Mouse (Mus musculus) hindbrain, embryonic 14.5 days (tissue): ENCODE measurements at regions not wholly inside any gene's neighbourhood (a gene's known extent, or its start where the extent isn't known, plus 50 kb on each side); places are given as distances from the start of the nearest gene placed in this dataset.

ENCODE experiments used
- ATAC-seq: fragments of 200-750 bp; cut with Nextera tagmentation; 2 replicates; pipeline ENCODE4 v1.8.0; 2017; ENCODE audit warnings: moderate number of reproducible peaks, mild to moderate bottlenecking, moderate TSS enrichment, moderate library complexity; ENCODE audit not compliant: low FRiP score
- DNase-seq: peaks from one replicate; pipeline ENCODE4 v3.0.0-alpha.2; 2015; ENCODE audit warnings: low spot score
- H3K27ac ChIP-seq: fragments of 300-500 bp; sonication (generic); 2 replicates; pipeline ENCODE4 v1.5.1; 2014; ENCODE audit warnings: mild to moderate bottlenecking, moderate library complexity
- H3K27me3 ChIP-seq: fragments of 300-500 bp; sonication (generic); 2 replicates; pipeline ENCODE4 v1.6.1; 2014; ENCODE audit warnings: mild to moderate bottlenecking, low read length, mixed read lengths; ENCODE audit not compliant: control insufficient read depth, insufficient read depth
- H3K36me3 ChIP-seq: fragments of 300-500 bp; sonication (generic); replicated peaks from 2 replicates; pipeline ENCODE4 v1.6.1; 2014; ENCODE audit not compliant: control insufficient read depth, insufficient read depth
- H3K4me1 ChIP-seq: fragments of 300-500 bp; sonication (generic); replicated peaks from 2 replicates; pipeline ENCODE4 v1.6.1; 2014; ENCODE audit warnings: antibody characterized with exemption, low read length, mixed read lengths; ENCODE audit not compliant: control insufficient read depth, insufficient read depth
- H3K4me2 ChIP-seq: fragments of 300-500 bp; sonication (generic); replicated peaks from 2 replicates; pipeline ENCODE4 v1.6.1; 2014; ENCODE audit warnings: mild to moderate bottlenecking, moderate library complexity
- H3K4me3 ChIP-seq: fragments of 300-500 bp; sonication (generic); replicated peaks from 2 replicates; pipeline ENCODE4 v1.5.1; 2014; ENCODE audit warnings: mild to moderate bottlenecking, low read length
- H3K9ac ChIP-seq: fragments of 300-500 bp; sonication (generic); 2 replicates; pipeline ENCODE4 v1.6.1; 2014
- H3K9me3 ChIP-seq: fragments of 300-500 bp; sonication (generic); 2 replicates; pipeline ENCODE4 v1.6.1; 2016; ENCODE audit warnings: low read length; ENCODE audit not compliant: control insufficient read depth
- WGBS: fragments of 180-500 bp; shearing (Covaris S2); extraction: QIAGEN DNeasy Blood & Tissue Kit; methylation state at CpG from one replicate; pipeline ENCODE4 v1.1.7; 2014; 5-methylcytosine and 5-hydroxymethylcytosine counted together

DNA sequence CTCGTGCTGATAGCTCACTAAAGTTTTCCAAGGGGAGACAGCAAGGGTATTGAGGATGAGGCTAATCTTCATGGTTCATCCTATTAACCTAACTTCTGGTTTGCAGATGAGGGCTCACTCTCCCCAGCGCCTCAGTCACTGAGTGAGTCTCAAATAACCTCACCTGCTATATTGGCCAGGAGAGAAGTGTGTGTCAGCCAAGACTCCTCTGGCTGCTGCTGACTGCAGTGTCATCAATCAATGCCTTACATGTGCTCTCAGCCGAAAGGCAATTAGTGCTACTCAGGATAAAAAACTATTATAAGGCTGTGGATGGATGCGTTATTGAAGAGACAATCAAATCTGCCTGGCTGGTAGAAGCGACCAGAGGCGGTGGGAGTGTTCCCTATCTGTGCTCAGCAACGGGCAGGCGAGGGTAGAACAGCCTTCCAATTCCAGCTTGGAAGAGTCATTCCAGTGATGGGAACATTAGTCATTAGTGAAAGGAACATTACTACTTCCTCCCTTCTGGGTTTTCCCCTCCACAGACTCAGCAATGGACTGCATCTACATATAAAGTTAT is 96.4 kb downstream of the Grpr start:
- Histone ChIP-seq H3K4me3 (no peak overlapping the region), H3K9ac (no peak overlapping the region), H3K27ac (no peak overlapping the region), H3K4me1 (no peaks in the 10 kb centered on the region), H3K4me2 (no peak overlapping the region), H3K27me3 (peaks cover 4% of the 10 kb centered on the region; the same call in 1 of the 2 replicates), H3K36me3 (no peaks in the 10 kb centered on the region), H3K9me3 (no peaks in the 10 kb centered on the region)
- DNase-seq: no peak
- WGBS: 57% methylated on average over 8 of the region's 8 CpGs
- peak; percentile 65; the same call in 1 of the 2 replicates for ATAC-seq

GRCm38 (mm10) chrX:163405586-163405985 is 143.9 kb downstream of the Grpr start:
- no peak for DNase-seq
- no peak overlapping the region for H3K4me2 ChIP-seq
- no peaks in the 10 kb centered on the region for H3K9me3 ChIP-seq
- H3K4me1 ChIP-seq: no peaks in the 10 kb centered on the region
- no peaks in the 10 kb centered on the region for H3K36me3 ChIP-seq
- no peaks in the 10 kb centered on the region for H3K27me3 ChIP-seq
- 58% methylated on average over 3 of the region's 3 CpGs for WGBS
- H3K27ac ChIP-seq: no peak overlapping the region
- ATAC-seq: no peak
- no peak overlapping the region for H3K4me3 ChIP-seq
- no peak overlapping the region for H3K9ac ChIP-seq

GRCm38 (mm10) chrX:163386380-163386779 is 163.1 kb downstream of the Grpr start:
- H3K9me3 ChIP-seq: no peaks in the 10 kb centered on the region
- H3K4me1 ChIP-seq: no peaks in the 10 kb centered on the region
- H3K27me3 ChIP-seq: peaks cover 3% of the 10 kb centered on the region; the same call in 1 of the 2 replicates
- DNase-seq: no peak
- H3K4me2 ChIP-seq: no peak overlapping the region
- H3K4me3 ChIP-seq: no peak overlapping the region
- no peak for ATAC-seq
- no peak overlapping the region for H3K9ac ChIP-seq
- no peaks in the 10 kb centered on the region for H3K36me3 ChIP-seq
- no peak overlapping the region for H3K27ac ChIP-seq
- 82% methylated on average over 2 of the region's 2 CpGs for WGBS
